Mouse (Mus musculus): Measurements from ENCODE around the gene Lysmd2.
"Not testable (repeated sequence)": the region's sequence is repeated elsewhere in the genome, so short reads cannot be mapped to it uniquely, and the experiment has no call there.

Lysmd2 gene

GRCm38 (mm10) chr9:75625556-75626307 is at the start of gene Lysmd2:
Lysmd2 (plus strand) TSS chr9:75625741.
- DNase-seq (ENCODE audit: low spot score in 2 of 2): peak in 1 of 2 experiments; percentile 64

DNA sequence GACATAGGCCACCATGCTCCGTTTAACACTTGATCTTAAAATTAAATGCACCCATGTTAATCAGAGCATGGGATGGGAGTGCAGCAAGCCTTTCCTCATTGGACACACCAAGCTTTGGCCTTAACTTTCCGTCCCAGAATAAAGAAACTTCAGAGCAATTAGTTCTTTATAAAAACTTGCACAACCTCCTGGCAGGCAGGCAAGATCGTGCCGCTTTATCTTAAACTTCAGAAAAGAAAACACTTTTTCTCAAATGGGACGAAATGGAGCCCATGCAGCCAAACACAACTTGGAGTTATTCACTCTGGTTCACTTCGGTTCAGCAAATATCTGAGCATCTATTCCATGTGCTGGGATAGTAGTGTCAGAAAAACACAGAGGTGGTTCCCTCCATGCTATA is 46.2 kb upstream of the Lysmd2 start:
- no peak for DNase-seq (ENCODE audit: low spot score in 2 of 2)

GRCm38 (mm10) chr9:75581694-75582350 is 43.7 kb upstream of the Lysmd2 start:
- DNase-seq (ENCODE audit: low spot score in 2 of 2): no peak

GRCm38 (mm10) chr9:75589850-75590790 is 35.4 kb upstream of the Lysmd2 start:
- DNase-seq (ENCODE audit: low spot score in 2 of 2): no peak

DNA sequence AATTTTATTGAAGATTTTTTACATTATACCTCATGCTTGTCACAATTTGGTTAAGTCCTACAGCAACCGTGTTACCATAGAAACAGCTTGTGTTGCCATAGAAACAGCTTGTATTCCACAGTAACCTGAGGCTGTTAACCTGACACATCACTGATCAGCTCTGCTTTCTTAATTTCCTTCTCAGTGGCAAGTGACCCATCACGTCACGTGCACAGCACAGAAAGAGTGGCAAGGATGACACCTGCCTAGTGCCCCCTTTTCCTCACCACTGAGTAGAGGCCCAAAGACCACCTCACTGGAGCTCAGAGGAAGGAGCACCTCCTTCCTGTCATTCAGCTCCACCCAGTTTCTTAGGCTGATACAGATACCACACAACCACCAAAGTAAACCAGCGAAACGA is 32.1 kb upstream of the Lysmd2 start:
- DNase-seq (ENCODE audit: low spot score in 2 of 2): peak in 1 of 2 experiments; percentile 35

- DNase-seq (ENCODE audit: low spot score in 2 of 2): no peak
These were observed 28.5 kb upstream of the Lysmd2 start for GRCm38 (mm10) chr9:75597036-75597435.

GRCm38 (mm10) chr9:75597596-75597995 is 27.9 kb upstream of the Lysmd2 start:
- peak in 1 of 2 experiments; percentile 44 for DNase-seq (ENCODE audit: low spot score in 2 of 2)

DNA sequence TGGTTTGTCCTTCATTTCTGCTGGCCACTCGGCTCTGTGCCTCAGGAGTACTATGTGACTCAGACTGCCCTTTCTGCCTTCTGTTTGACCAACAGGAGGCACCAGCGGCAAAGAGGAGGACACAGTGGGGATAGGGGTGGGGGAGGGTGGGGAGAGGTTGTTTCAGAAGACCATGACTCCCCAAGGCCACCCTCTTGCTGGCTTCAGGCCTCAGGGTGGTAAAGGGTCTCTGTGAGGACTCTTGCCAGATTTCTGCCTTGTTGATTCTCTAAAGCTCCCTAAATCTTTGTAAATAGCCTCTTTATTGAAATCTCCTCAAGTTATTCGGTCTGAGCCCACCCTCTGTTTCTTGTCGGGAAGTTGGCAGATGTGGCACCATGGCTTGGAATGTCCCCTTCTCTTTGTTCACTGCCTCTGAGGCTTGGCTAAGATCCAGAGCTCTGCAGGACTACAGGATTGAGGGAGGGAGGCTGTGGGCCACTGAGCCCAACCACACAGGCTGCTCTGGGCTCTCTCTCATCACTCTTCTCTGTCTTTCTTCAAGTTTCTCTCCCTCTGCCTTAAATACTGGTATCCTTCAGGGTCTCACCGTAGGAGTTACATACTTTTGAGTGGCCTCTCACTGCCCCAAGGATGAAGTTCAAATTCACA is 26.2 kb upstream of the Lysmd2 start:
- DNase-seq (ENCODE audit: low spot score in 2 of 2): peak in 1 of 2 experiments; percentile 68

- DNase-seq (ENCODE audit: low spot score in 2 of 2): peak in 1 of 2 experiments; percentile 52
These were observed 25.2 kb upstream of the Lysmd2 start for GRCm38 (mm10) chr9:75600166-75600934.

- DNase-seq (ENCODE audit: low spot score in 2 of 2): no peak
These were observed 24.0 kb upstream of the Lysmd2 start for GRCm38 (mm10) chr9:75601510-75601909.

DNA sequence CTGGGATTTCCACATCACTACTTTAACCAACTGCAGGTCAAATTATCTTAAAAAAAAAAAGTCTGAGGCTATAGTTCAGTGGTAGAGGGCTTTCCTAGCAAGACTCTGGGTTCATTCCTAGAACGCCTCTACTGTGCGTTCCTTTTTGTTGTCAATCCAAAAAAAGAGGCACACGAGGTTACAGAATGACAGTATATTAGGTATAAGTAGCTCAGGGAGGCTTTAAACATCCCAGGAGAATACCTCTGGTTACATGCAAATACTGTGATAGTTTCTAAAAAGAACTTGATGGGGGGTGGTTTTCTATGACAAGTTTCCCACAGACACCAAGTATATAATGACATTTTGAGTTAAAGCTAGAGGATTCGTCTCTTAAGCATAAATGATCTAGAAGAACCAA is 18.0 kb upstream of the Lysmd2 start:
- no peak for DNase-seq (ENCODE audit: low spot score in 2 of 2)

DNA sequence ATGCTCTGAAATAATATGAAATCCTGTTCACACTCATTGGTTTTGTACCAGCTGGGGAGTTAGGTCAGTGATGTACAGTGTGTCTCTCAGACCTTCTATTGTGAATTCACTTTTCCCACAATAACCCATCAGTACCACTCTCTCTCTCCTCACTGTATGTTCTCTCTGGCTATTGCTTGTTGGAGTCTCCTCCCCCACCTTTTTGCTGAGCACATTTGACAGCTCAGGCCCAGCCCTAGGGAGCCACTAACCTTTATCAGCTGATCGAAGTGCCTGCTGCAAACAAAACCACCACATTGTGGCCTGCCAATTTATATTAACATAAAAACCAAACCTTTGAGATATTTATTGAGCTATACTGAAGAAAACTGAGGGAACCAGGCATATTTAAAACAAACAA is 16.0 kb upstream of the Lysmd2 start:
- peak in 1 of 2 experiments; percentile 26 for DNase-seq (ENCODE audit: low spot score in 2 of 2)

- DNase-seq (ENCODE audit: low spot score in 2 of 2): peak in 1 of 2 experiments; percentile 22
These were observed 15.6 kb upstream of the Lysmd2 start for GRCm38 (mm10) chr9:75609965-75610364.

- DNase-seq (ENCODE audit: low spot score in 2 of 2): peak in 1 of 2 experiments; percentile 82
These were observed 14.7 kb upstream of the Lysmd2 start, which contains the start of gene Tmod2 for GRCm38 (mm10) chr9:75610571-75611493. Tmod2 (minus strand) TSS chr9:75611325.

DNA sequence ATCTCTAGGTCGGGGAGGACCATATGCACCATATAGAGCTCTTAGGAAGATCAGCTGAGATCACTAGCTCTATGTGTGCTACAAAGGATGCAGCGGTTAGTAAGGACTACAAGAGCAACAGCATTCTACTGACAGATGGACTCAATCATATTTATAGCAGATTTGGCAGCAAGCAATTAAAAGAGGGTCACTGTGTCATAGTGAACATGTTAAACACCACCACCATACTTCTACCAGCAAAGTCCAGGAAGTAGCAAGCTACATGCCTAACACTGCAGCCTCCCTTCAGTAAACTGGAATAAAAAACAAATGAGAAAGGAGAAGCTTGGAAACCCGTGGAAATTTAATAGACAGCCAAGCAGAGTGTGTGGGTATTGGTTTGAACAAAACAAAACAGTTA is 9.0 kb upstream of the Lysmd2 start:
- no peak for DNase-seq (ENCODE audit: low spot score in 2 of 2)

GRCm38 (mm10) chr9:75618836-75619400 is 6.6 kb upstream of the Lysmd2 start:
- no peak for DNase-seq (ENCODE audit: low spot score in 2 of 2)

- not testable (repeated sequence) for DNase-seq (ENCODE audit: low spot score in 2 of 2)
These were observed 5.8 kb upstream of the Lysmd2 start for GRCm38 (mm10) chr9:75619761-75620160.

DNA sequence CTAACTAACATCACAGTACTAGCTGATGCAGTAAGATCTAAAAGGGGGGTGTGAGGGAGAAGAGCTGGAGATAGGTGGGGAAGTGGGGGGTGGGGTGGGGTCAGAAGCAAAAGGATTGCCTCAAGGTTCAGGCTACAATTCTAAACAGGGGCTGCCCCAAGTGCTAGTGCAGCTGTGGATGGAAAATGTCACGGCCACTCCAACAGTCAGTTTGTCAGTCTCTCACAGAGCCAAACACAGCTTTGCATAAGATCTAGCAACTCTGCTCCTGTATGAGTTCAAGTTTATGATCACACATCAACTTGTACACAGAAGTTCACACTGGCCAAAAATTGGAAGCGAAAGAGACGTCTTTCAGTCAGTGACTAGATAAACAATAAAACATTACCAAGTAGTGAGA is 4.1 kb upstream of the Lysmd2 start:
- DNase-seq (ENCODE audit: low spot score in 2 of 2): no peak

DNA sequence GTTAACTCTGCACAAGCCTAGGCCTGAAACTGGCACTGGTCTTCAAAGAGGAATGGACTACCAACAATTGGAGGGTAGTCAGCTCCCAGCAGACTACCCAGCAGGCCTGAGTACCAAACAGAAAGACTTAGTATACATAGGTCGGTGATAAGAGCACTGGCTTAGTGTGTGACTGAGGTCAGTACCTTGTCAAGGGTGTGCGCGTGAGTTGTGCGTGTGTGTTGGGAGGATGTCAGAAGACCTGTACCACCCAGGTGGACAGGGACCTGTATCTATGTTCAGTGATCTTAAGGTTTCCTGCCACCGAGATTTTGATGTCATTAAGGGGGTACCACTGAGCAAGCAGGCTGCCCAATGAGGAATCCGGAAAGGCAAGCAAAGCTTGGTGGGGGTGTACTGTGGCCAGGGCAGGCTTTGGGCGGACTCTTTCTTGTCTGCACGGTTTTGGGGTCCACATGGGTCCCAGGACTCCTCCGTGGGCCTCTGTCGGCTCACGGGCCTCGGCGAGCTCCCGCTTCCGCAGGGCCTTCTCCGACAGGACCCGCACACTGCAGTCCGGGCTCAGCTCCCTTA is 472 bp upstream of the Lysmd2 start:
- DNase-seq (ENCODE audit: low spot score in 2 of 2): no peak

Measured in left cerebral cortex, adult 9 months (tissue).